Mouse (Mus musculus): Measurements from ENCODE around the gene 4931440F15Rik.
A peak's percentile ranks its signal among the peaks of the same experiment; 100 is the strongest.
"Not testable (repeated sequence)": the region's sequence is repeated elsewhere in the genome, so short reads cannot be mapped to it uniquely, and the experiment has no call there.

Gene 4931440F15Rik

GRCm38 (mm10) chr11:29827729-29828128 is 2.3 kb upstream of the 4931440F15Rik start:
- H3K9me3 ChIP-seq (ENCODE audit: low read length) = no peaks in the 10 kb centered on the region
- TF ChIP-seq NANOG (IDR thresholded peaks at IDR 0.05; ENCODE audit: borderline replicate concordance, low read length) = no peak
- TF ChIP-seq CTCF (conservative IDR thresholded peaks at IDR 0.05; ENCODE audit: low read length) = no peak
- no peak for TF ChIP-seq POU5F1 (IDR thresholded peaks at IDR 0.05; ENCODE audit: borderline replicate concordance, low read length)
- H3K4me3 ChIP-seq (replicated peaks; ENCODE audit: low read length) = no peak overlapping the region
- H3K4me1 ChIP-seq (replicated peaks; ENCODE audit: low read depth, low read length) = peaks cover 14% of the 10 kb centered on the region
- H3K27me3 ChIP-seq (ENCODE audit: insufficient read depth, low read length) = peaks cover 44% of the 10 kb centered on the region
- H3K36me3 ChIP-seq (ENCODE audit: insufficient read depth, low read length) = no peaks in the 10 kb centered on the region

- H3K36me3 ChIP-seq (ENCODE audit: insufficient read depth, low read length) = no peaks in the 10 kb centered on the region
- no peaks in the 10 kb centered on the region for H3K9me3 ChIP-seq (ENCODE audit: low read length)
- H3K27me3 ChIP-seq (ENCODE audit: insufficient read depth, low read length) = peaks cover 46% of the 10 kb centered on the region
Observed at GRCm38 (mm10) chr11:29826001-29826400, 533 bp upstream of the 4931440F15Rik start.

GRCm38 (mm10) chr11:29824474-29825270 is 796 bp downstream of the 4931440F15Rik start:
- H3K4me3 ChIP-seq (replicated peaks; ENCODE audit: low read length) = peak overlapping the region; percentile 75
- peaks cover 46% of the 10 kb centered on the region for H3K27me3 ChIP-seq (ENCODE audit: insufficient read depth, low read length)
- peaks cover 11% of the 10 kb centered on the region for H3K4me1 ChIP-seq (replicated peaks; ENCODE audit: low read depth, low read length)
- H3K36me3 ChIP-seq (ENCODE audit: insufficient read depth, low read length); H3K9me3 ChIP-seq (ENCODE audit: low read length): not testable (repeated sequence)

More at GRCm38 (mm10) chr11:29826001-29826400, 533 bp upstream of the 4931440F15Rik start:
- no peak for TF ChIP-seq POU5F1 (IDR thresholded peaks at IDR 0.05; ENCODE audit: borderline replicate concordance, low read length)
- TF ChIP-seq CTCF (conservative IDR thresholded peaks at IDR 0.05; ENCODE audit: low read length) = no peak
- no peak for TF ChIP-seq NANOG (IDR thresholded peaks at IDR 0.05; ENCODE audit: borderline replicate concordance, low read length)
- Histone ChIP-seq H3K4me3 (replicated peaks; ENCODE audit: low read length) (no peak overlapping the region), H3K4me1 (replicated peaks; ENCODE audit: low read depth, low read length) (peaks cover 11% of the 10 kb centered on the region)

- no peaks in the 10 kb centered on the region for H3K36me3 ChIP-seq (ENCODE audit: insufficient read depth, low read length)
- no peaks in the 10 kb centered on the region for H3K9me3 ChIP-seq (ENCODE audit: low read length)
- H3K4me1 ChIP-seq (replicated peaks; ENCODE audit: low read depth, low read length) = peaks cover 11% of the 10 kb centered on the region
- peaks cover 46% of the 10 kb centered on the region for H3K27me3 ChIP-seq (ENCODE audit: insufficient read depth, low read length)
- no peak overlapping the region for H3K4me3 ChIP-seq (replicated peaks; ENCODE audit: low read length)
- TF ChIP-seq NANOG (IDR thresholded peaks at IDR 0.05; ENCODE audit: borderline replicate concordance, low read length) (no peak), POU5F1 (IDR thresholded peaks at IDR 0.05; ENCODE audit: borderline replicate concordance, low read length) (no peak), CTCF (conservative IDR thresholded peaks at IDR 0.05; ENCODE audit: low read length) (no peak)
Observed at GRCm38 (mm10) chr11:29823141-29823540, 2.3 kb downstream of the 4931440F15Rik start.

- no peaks in the 10 kb centered on the region for H3K36me3 ChIP-seq (ENCODE audit: insufficient read depth, low read length)
- H3K9me3 ChIP-seq (ENCODE audit: low read length) = no peaks in the 10 kb centered on the region
- no peak overlapping the region for H3K4me3 ChIP-seq (replicated peaks; ENCODE audit: low read length)
- no peaks in the 10 kb centered on the region for H3K27me3 ChIP-seq (ENCODE audit: insufficient read depth, low read length)
- H3K4me1 ChIP-seq (replicated peaks; ENCODE audit: low read depth, low read length) = no peaks in the 10 kb centered on the region
- TF ChIP-seq POU5F1 (IDR thresholded peaks at IDR 0.05; ENCODE audit: borderline replicate concordance, low read length) (no peak), NANOG (IDR thresholded peaks at IDR 0.05; ENCODE audit: borderline replicate concordance, low read length) (no peak), CTCF (conservative IDR thresholded peaks at IDR 0.05; ENCODE audit: low read length) (no peak)
Observed at GRCm38 (mm10) chr11:29815670-29816069, 9.8 kb downstream of the 4931440F15Rik start.

GRCm38 (mm10) chr11:29815261-29815660 is 10.2 kb downstream of the 4931440F15Rik start:
- no peaks in the 10 kb centered on the region for H3K27me3 ChIP-seq (ENCODE audit: insufficient read depth, low read length)
- TF ChIP-seq POU5F1 (IDR thresholded peaks at IDR 0.05; ENCODE audit: borderline replicate concordance, low read length) (no peak), CTCF (conservative IDR thresholded peaks at IDR 0.05; ENCODE audit: low read length) (no peak), NANOG (IDR thresholded peaks at IDR 0.05; ENCODE audit: borderline replicate concordance, low read length) (no peak)
- no peak overlapping the region for H3K4me3 ChIP-seq (replicated peaks; ENCODE audit: low read length)
- no peaks in the 10 kb centered on the region for H3K9me3 ChIP-seq (ENCODE audit: low read length)
- H3K36me3 ChIP-seq (ENCODE audit: insufficient read depth, low read length) = no peaks in the 10 kb centered on the region
- no peaks in the 10 kb centered on the region for H3K4me1 ChIP-seq (replicated peaks; ENCODE audit: low read depth, low read length)

GRCm38 (mm10) chr11:29813267-29813666 is 12.2 kb downstream of the 4931440F15Rik start:
- Histone ChIP-seq H3K36me3 (ENCODE audit: insufficient read depth, low read length) (no peaks in the 10 kb centered on the region), H3K9me3 (ENCODE audit: low read length) (no peaks in the 10 kb centered on the region), H3K27me3 (ENCODE audit: insufficient read depth, low read length) (no peaks in the 10 kb centered on the region), H3K4me1 (replicated peaks; ENCODE audit: low read depth, low read length) (no peaks in the 10 kb centered on the region), H3K4me3 (replicated peaks; ENCODE audit: low read length) (no peak overlapping the region)
- no peak for TF ChIP-seq CTCF (conservative IDR thresholded peaks at IDR 0.05; ENCODE audit: low read length)
- no peak for TF ChIP-seq POU5F1 (IDR thresholded peaks at IDR 0.05; ENCODE audit: borderline replicate concordance, low read length)
- TF ChIP-seq NANOG (IDR thresholded peaks at IDR 0.05; ENCODE audit: borderline replicate concordance, low read length) = no peak

GRCm38 (mm10) chr11:29812475-29812874 is 13.0 kb downstream of the 4931440F15Rik start:
- no peak for TF ChIP-seq NANOG (IDR thresholded peaks at IDR 0.05; ENCODE audit: borderline replicate concordance, low read length)
- no peak for TF ChIP-seq POU5F1 (IDR thresholded peaks at IDR 0.05; ENCODE audit: borderline replicate concordance, low read length)
- no peak for TF ChIP-seq CTCF (conservative IDR thresholded peaks at IDR 0.05; ENCODE audit: low read length)
- no peaks in the 10 kb centered on the region for H3K27me3 ChIP-seq (ENCODE audit: insufficient read depth, low read length)
- no peaks in the 10 kb centered on the region for H3K4me1 ChIP-seq (replicated peaks; ENCODE audit: low read depth, low read length)

GRCm38 (mm10) chr11:29810324-29810723 is 15.1 kb downstream of the 4931440F15Rik start:
- TF ChIP-seq CTCF (conservative IDR thresholded peaks at IDR 0.05; ENCODE audit: low read length) = no peak
- TF ChIP-seq POU5F1 (IDR thresholded peaks at IDR 0.05; ENCODE audit: borderline replicate concordance, low read length) = no peak
- no peak for TF ChIP-seq NANOG (IDR thresholded peaks at IDR 0.05; ENCODE audit: borderline replicate concordance, low read length)
- Histone ChIP-seq H3K4me1 (replicated peaks; ENCODE audit: low read depth, low read length) (no peaks in the 10 kb centered on the region), H3K27me3 (ENCODE audit: insufficient read depth, low read length) (no peaks in the 10 kb centered on the region), H3K36me3 (ENCODE audit: insufficient read depth, low read length) (no peaks in the 10 kb centered on the region), H3K9me3 (ENCODE audit: low read length) (no peaks in the 10 kb centered on the region), H3K4me3 (replicated peaks; ENCODE audit: low read length) (no peak overlapping the region)

More at GRCm38 (mm10) chr11:29812475-29812874, 13.0 kb downstream of the 4931440F15Rik start:
- no peaks in the 10 kb centered on the region for H3K36me3 ChIP-seq (ENCODE audit: insufficient read depth, low read length)
- H3K4me3 ChIP-seq (replicated peaks; ENCODE audit: low read length) = no peak overlapping the region
- H3K9me3 ChIP-seq (ENCODE audit: low read length) = no peaks in the 10 kb centered on the region
